Mouse (Mus musculus): Measurements from ENCODE around the gene Tpi1.
"Not testable (repeated sequence)": the region's sequence is repeated elsewhere in the genome, so short reads cannot be mapped to it uniquely, and the experiment has no call there.

Gene Tpi1

GRCm38 (mm10) chr6:124831199-124831598, 17.1 kb upstream of the Tpi1 start:
- not testable (repeated sequence) for DNase-seq (ENCODE audit: low spot score in 2 of 2)

- peak; percentile 83 to 87 for DNase-seq (ENCODE audit: low spot score in 2 of 2)
Measured at GRCm38 (mm10) chr6:124829799-124830700, 16.0 kb upstream of the Tpi1 start.

GRCm38 (mm10) chr6:124828868-124829798, 15.0 kb upstream of the Tpi1 start, which contains the start of the genes Usp5 and Cdca3:
Usp5 (minus strand) TSS chr6:124829484.
Cdca3 (plus strand) TSS chr6:124829547.
- peak; percentile 94 for DNase-seq (ENCODE audit: low spot score in 2 of 2)

GRCm38 (mm10) chr6:124828101-124828592, 14.1 kb upstream of the Tpi1 start:
- DNase-seq (ENCODE audit: low spot score in 2 of 2), result no peak

- no peak for DNase-seq (ENCODE audit: low spot score in 2 of 2)
Measured at GRCm38 (mm10) chr6:124822049-124822448, 8.0 kb upstream of the Tpi1 start.

GRCm38 (mm10) chr6:124820891-124821290, 6.8 kb upstream of the Tpi1 start:
- DNase-seq (ENCODE audit: low spot score in 2 of 2), result no peak

- DNase-seq (ENCODE audit: low spot score in 2 of 2), result no peak
Measured at GRCm38 (mm10) chr6:124817971-124818370, 3.9 kb upstream of the Tpi1 start.

- no peak for DNase-seq (ENCODE audit: low spot score in 2 of 2)
Measured at GRCm38 (mm10) chr6:124817563-124817962, 3.5 kb upstream of the Tpi1 start.

GRCm38 (mm10) chr6:124817125-124817524, 3.0 kb upstream of the Tpi1 start:
- DNase-seq (ENCODE audit: low spot score in 2 of 2), result no peak

GRCm38 (mm10) chr6:124816611-124817010, 2.5 kb upstream of the Tpi1 start:
- DNase-seq (ENCODE audit: low spot score in 2 of 2), result no peak

GRCm38 (mm10) chr6:124814858-124815774, 1.0 kb upstream of the Tpi1 start:
- no peak for DNase-seq (ENCODE audit: low spot score in 2 of 2)

- DNase-seq (ENCODE audit: low spot score in 2 of 2), result no peak
Measured at GRCm38 (mm10) chr6:124814448-124814847, 352 bp upstream of the Tpi1 start.

GRCm38 (mm10) chr6:124813496-124813895, 600 bp downstream of the Tpi1 start:
- peak; percentile 29 to 57 for DNase-seq (ENCODE audit: low spot score in 2 of 2)

- DNase-seq (ENCODE audit: low spot score in 2 of 2), result no peak
Measured at GRCm38 (mm10) chr6:124812848-124813247, 1.2 kb downstream of the Tpi1 start.

GRCm38 (mm10) chr6:124811701-124812560, 2.2 kb downstream of the Tpi1 start:
- DNase-seq (ENCODE audit: low spot score in 2 of 2), result no peak

- DNase-seq (ENCODE audit: low spot score in 2 of 2), result no peak
Measured at GRCm38 (mm10) chr6:124811403-124811665, 2.8 kb downstream of the Tpi1 start.

GRCm38 (mm10) chr6:124810566-124811402, 3.3 kb downstream of the Tpi1 start:
- DNase-seq (ENCODE audit: low spot score in 2 of 2), result not testable (repeated sequence)

GRCm38 (mm10) chr6:124809775-124810538, 4.1 kb downstream of the Tpi1 start:
- no peak for DNase-seq (ENCODE audit: low spot score in 2 of 2)

Measured in spleen, postnatal 14 days (tissue).